Mouse (Mus musculus): Measurements from ENCODE around the gene Gap43. TPM values are rescaled to one million over a fixed set of nuclear protein-coding genes. Genes with fewer than 3 reads are reported as not detected.

Gene Gap43
- total RNA-seq, 2 experiments from 2014 or later = 185 to 211 TPM

Small RNA genes lying within 50 kb of the gene (microRNA-seq; reads per million reads assigned to microRNA genes)
- gene Mir6540 = 83.1 to 102 reads per million in 2 experiments
